Mouse (Mus musculus): ENCODE data around the gene Nrg4. TPM values are rescaled to one million over a fixed set of nuclear protein-coding genes. Genes with fewer than 3 reads are reported as not detected.

Gene Nrg4
- polyA plus RNA-seq, 1 experiment from 2014 or later, result 0.93 TPM

GRCm38 (mm10) chr9:55325564-55326514, 805 bp downstream of the Nrg4 start:
- H3K27ac ChIP-seq (ENCODE audit: low read length), result no peak overlapping the region
- WGBS, result 14% methylated on average over 18 of the region's 18 CpGs
- H3K4me2 ChIP-seq (ENCODE audit: low read depth, low read length), result peak overlapping the region; percentile 96
- H3K9me3 ChIP-seq (ENCODE audit: control insufficient read depth, low read length), result no peaks in the 10 kb centered on the region
- H3K27me3 ChIP-seq (ENCODE audit: control insufficient read depth, insufficient read depth, low read depth, low read length), result peaks cover 31% of the 10 kb centered on the region
- no peak for ATAC-seq (ENCODE audit: low read depth)
- peaks cover 5% of the 10 kb centered on the region for H3K4me1 ChIP-seq (replicated peaks; ENCODE audit: control insufficient read depth, insufficient read depth, low read length)
- no peaks in the 10 kb centered on the region for H3K36me3 ChIP-seq (ENCODE audit: control insufficient read depth, insufficient read depth, low read length)
- peak overlapping the region; percentile 79 for H3K9ac ChIP-seq (ENCODE audit: low read length)
- H3K4me3 ChIP-seq (ENCODE audit: low read length), result peak overlapping the region; percentile 77

DNA sequence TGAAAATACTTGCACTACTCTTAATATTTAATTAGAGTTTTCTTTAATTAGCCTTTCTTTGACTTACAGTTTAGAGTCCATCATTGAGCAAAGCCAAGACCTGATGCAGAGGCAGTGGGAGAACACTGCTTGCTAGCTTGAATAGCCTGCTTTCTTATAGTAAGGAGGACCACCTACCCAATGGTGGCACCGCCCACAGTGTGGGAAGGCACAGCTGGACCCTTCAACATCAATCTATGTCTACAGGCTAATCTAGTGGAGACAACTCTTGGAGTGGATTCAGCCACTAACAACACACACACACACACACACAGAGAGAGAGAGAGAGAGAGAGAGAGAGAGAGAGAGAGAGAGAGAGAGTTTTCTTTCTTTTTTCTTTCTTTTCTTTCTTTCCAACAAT, 1.6 kb downstream of the Nrg4 start:
- Histone ChIP-seq H3K27ac (ENCODE audit: low read length) (no peak overlapping the region), H3K4me2 (ENCODE audit: low read depth, low read length) (no peak overlapping the region), H3K27me3 (ENCODE audit: control insufficient read depth, insufficient read depth, low read depth, low read length) (peaks cover 31% of the 10 kb centered on the region), H3K9ac (ENCODE audit: low read length) (no peak overlapping the region), H3K9me3 (ENCODE audit: control insufficient read depth, low read length) (no peaks in the 10 kb centered on the region), H3K36me3 (ENCODE audit: control insufficient read depth, insufficient read depth, low read length) (no peaks in the 10 kb centered on the region), H3K4me3 (ENCODE audit: low read length) (no peak overlapping the region), H3K4me1 (replicated peaks; ENCODE audit: control insufficient read depth, insufficient read depth, low read length) (peaks cover 5% of the 10 kb centered on the region)
- 19% methylated on average over 1 of the region's 1 CpGs for WGBS
- ATAC-seq (ENCODE audit: low read depth), result no peak

- H3K4me3 ChIP-seq (ENCODE audit: low read length), result no peak overlapping the region
- no peak for ATAC-seq (ENCODE audit: low read depth)
- H3K27ac ChIP-seq (ENCODE audit: low read length), result no peak overlapping the region
- H3K9ac ChIP-seq (ENCODE audit: low read length), result no peak overlapping the region
- H3K4me1 ChIP-seq (replicated peaks; ENCODE audit: control insufficient read depth, insufficient read depth, low read length), result peaks cover 5% of the 10 kb centered on the region
- no peak overlapping the region for H3K4me2 ChIP-seq (ENCODE audit: low read depth, low read length)
- H3K27me3 ChIP-seq (ENCODE audit: control insufficient read depth, insufficient read depth, low read depth, low read length), result peaks cover 31% of the 10 kb centered on the region
- no peaks in the 10 kb centered on the region for H3K9me3 ChIP-seq (ENCODE audit: control insufficient read depth, low read length)
- H3K36me3 ChIP-seq (ENCODE audit: control insufficient read depth, insufficient read depth, low read length), result no peaks in the 10 kb centered on the region
- 52% methylated on average over 10 of the region's 10 CpGs for WGBS
Measured at GRCm38 (mm10) chr9:55324516-55324915, 2.1 kb downstream of the Nrg4 start.

DNA sequence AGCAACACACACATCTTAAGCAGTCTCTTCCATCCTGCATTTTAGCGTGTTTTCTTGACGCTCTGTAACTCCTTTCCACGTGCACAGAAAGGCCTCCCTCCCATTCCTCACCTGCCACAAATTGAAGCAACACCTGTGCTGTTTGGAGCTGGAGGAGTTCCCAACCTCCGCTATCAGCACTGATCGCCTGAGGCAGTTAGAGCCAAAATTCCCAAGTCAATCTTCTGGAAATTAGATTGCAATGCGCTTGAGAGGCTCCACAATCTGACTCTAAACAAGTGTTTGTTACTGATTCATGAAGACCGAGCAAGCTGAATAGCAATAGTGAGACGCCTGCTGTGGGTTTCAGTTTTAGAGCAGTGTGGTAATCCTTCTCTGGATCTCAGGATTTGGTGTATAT, 2.6 kb downstream of the Nrg4 start:
- Histone ChIP-seq H3K4me2 (ENCODE audit: low read depth, low read length) (no peak overlapping the region), H3K4me1 (replicated peaks; ENCODE audit: control insufficient read depth, insufficient read depth, low read length) (peaks cover 5% of the 10 kb centered on the region), H3K4me3 (ENCODE audit: low read length) (no peak overlapping the region), H3K36me3 (ENCODE audit: control insufficient read depth, insufficient read depth, low read length) (no peaks in the 10 kb centered on the region), H3K27ac (ENCODE audit: low read length) (no peak overlapping the region), H3K27me3 (ENCODE audit: control insufficient read depth, insufficient read depth, low read depth, low read length) (peaks cover 31% of the 10 kb centered on the region), H3K9ac (ENCODE audit: low read length) (no peak overlapping the region), H3K9me3 (ENCODE audit: control insufficient read depth, low read length) (no peaks in the 10 kb centered on the region)
- 46% methylated on average over 8 of the region's 8 CpGs for WGBS
- ATAC-seq (ENCODE audit: low read depth), result no peak

DNA sequence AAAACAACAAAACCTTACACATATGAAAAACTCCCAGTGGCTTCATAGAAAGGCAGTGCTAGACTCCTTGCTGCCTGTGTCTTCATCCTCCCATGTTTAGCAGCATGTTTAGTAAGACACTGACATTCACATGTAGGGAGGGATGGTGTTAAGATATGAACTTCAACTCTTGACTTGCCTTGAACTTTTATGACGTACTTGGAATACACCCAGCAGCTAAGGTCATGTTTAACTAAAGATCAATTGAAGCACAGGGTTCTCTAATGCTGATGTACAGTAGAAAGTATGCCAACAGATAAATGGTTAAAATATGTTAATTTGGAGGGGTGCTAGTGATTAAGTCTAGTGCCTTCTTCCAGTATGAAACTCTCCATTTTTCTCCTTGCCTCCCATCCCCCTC, 4.0 kb downstream of the Nrg4 start:
- no peak overlapping the region for H3K9ac ChIP-seq (ENCODE audit: low read length)
- H3K4me3 ChIP-seq (ENCODE audit: low read length), result no peak overlapping the region
- H3K27ac ChIP-seq (ENCODE audit: low read length), result no peak overlapping the region
- H3K9me3 ChIP-seq (ENCODE audit: control insufficient read depth, low read length), result no peaks in the 10 kb centered on the region
- WGBS, result 50% methylated on average over 1 of the region's 1 CpGs
- peaks cover 5% of the 10 kb centered on the region for H3K4me1 ChIP-seq (replicated peaks; ENCODE audit: control insufficient read depth, insufficient read depth, low read length)
- H3K36me3 ChIP-seq (ENCODE audit: control insufficient read depth, insufficient read depth, low read length), result no peaks in the 10 kb centered on the region
- H3K27me3 ChIP-seq (ENCODE audit: control insufficient read depth, insufficient read depth, low read depth, low read length), result peaks cover 18% of the 10 kb centered on the region
- H3K4me2 ChIP-seq (ENCODE audit: low read depth, low read length), result no peak overlapping the region
- no peak for ATAC-seq (ENCODE audit: low read depth)

DNA sequence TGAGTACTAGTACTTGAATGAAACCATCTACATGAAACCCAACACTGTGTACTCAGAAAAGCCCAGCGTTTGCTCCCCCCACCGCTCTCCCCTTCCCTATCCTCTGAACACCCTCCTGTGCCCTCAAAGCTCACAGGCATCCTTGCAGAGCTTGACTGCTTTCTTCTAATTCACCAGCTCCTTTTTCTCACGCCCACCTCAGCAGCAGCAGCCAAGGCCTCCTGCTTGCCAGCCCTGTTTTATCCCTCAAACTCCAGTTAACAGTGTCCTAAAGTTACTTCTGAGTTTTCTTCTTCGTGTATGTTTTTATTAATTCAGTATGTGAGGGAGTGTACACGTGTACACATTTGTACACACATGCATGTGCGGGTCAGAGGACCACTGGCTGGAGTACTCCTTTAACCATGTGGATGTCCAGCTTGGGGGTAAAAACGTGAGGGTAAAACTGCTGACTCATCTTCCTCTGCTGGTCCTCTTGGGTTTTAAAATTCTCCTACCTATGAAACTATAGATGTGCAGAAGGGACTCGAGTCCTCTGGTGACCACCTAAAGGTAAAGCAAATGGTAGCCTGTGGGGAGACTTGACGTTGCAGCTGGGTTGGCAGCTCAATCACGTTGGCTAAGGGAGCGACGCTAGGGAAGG, 12.9 kb downstream of the Nrg4 start:
- no peak overlapping the region for H3K9ac ChIP-seq (ENCODE audit: low read length)
- H3K4me1 ChIP-seq (replicated peaks; ENCODE audit: control insufficient read depth, insufficient read depth, low read length), result no peaks in the 10 kb centered on the region
- no peak overlapping the region for H3K4me3 ChIP-seq (ENCODE audit: low read length)
- ATAC-seq (ENCODE audit: low read depth), result no peak
- H3K4me2 ChIP-seq (ENCODE audit: low read depth, low read length), result no peak overlapping the region
- no peaks in the 10 kb centered on the region for H3K27me3 ChIP-seq (ENCODE audit: control insufficient read depth, insufficient read depth, low read depth, low read length)
- H3K36me3 ChIP-seq (ENCODE audit: control insufficient read depth, insufficient read depth, low read length), result no peaks in the 10 kb centered on the region
- no peak overlapping the region for H3K27ac ChIP-seq (ENCODE audit: low read length)
- no peaks in the 10 kb centered on the region for H3K9me3 ChIP-seq (ENCODE audit: control insufficient read depth, low read length)
- WGBS, result 55% methylated on average over 12 of the region's 12 CpGs

GRCm38 (mm10) chr9:55311560-55311959, 15.1 kb downstream of the Nrg4 start:
- no peaks in the 10 kb centered on the region for H3K27me3 ChIP-seq (ENCODE audit: control insufficient read depth, insufficient read depth, low read depth, low read length)
- ATAC-seq (ENCODE audit: low read depth), result 0 out of 2 replicates have a peak, but pooled peaks have one; percentile 56
- no peaks in the 10 kb centered on the region for H3K4me1 ChIP-seq (replicated peaks; ENCODE audit: control insufficient read depth, insufficient read depth, low read length)
- WGBS, result 9% methylated on average over 5 of the region's 5 CpGs
- no peak overlapping the region for H3K4me2 ChIP-seq (ENCODE audit: low read depth, low read length)
- no peaks in the 10 kb centered on the region for H3K9me3 ChIP-seq (ENCODE audit: control insufficient read depth, low read length)
- no peak overlapping the region for H3K27ac ChIP-seq (ENCODE audit: low read length)
- H3K9ac ChIP-seq (ENCODE audit: low read length), result no peak overlapping the region
- H3K4me3 ChIP-seq (ENCODE audit: low read length), result no peak overlapping the region
- no peaks in the 10 kb centered on the region for H3K36me3 ChIP-seq (ENCODE audit: control insufficient read depth, insufficient read depth, low read length)

GRCm38 (mm10) chr9:55308455-55308854, 18.2 kb downstream of the Nrg4 start:
- no peak overlapping the region for H3K4me3 ChIP-seq (ENCODE audit: low read length)
- 74% methylated on average over 5 of the region's 5 CpGs for WGBS
- H3K36me3 ChIP-seq (ENCODE audit: control insufficient read depth, insufficient read depth, low read length), result no peaks in the 10 kb centered on the region
- no peak overlapping the region for H3K9ac ChIP-seq (ENCODE audit: low read length)
- no peaks in the 10 kb centered on the region for H3K9me3 ChIP-seq (ENCODE audit: control insufficient read depth, low read length)
- H3K4me1 ChIP-seq (replicated peaks; ENCODE audit: control insufficient read depth, insufficient read depth, low read length), result no peaks in the 10 kb centered on the region
- ATAC-seq (ENCODE audit: low read depth), result no peak
- no peak overlapping the region for H3K4me2 ChIP-seq (ENCODE audit: low read depth, low read length)
- H3K27me3 ChIP-seq (ENCODE audit: control insufficient read depth, insufficient read depth, low read depth, low read length), result no peaks in the 10 kb centered on the region
- H3K27ac ChIP-seq (ENCODE audit: low read length), result no peak overlapping the region

DNA sequence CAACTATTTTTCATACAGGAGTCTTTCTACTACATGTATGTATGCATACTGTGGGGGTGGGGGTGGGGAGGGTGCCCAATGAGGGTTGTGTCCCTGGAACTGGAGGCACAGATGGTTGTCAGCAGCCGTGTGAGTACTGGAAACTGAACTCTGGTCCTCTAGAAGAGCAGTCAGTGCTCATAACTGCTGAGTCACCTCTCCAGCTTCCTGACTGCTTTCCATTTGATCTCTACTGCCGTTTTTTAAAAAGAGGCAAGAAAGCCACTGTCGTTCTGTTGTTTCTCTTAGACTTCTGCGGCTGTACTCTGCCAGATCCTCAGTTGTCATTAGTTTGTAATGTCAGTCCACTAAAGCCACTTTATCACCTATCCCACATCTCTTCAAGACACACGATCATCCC, 19.1 kb downstream of the Nrg4 start:
- ATAC-seq (ENCODE audit: low read depth), result no peak
- Histone ChIP-seq H3K27me3 (ENCODE audit: control insufficient read depth, insufficient read depth, low read depth, low read length) (no peaks in the 10 kb centered on the region), H3K4me2 (ENCODE audit: low read depth, low read length) (no peak overlapping the region), H3K4me1 (replicated peaks; ENCODE audit: control insufficient read depth, insufficient read depth, low read length) (no peaks in the 10 kb centered on the region), H3K27ac (ENCODE audit: low read length) (no peak overlapping the region), H3K4me3 (ENCODE audit: low read length) (no peak overlapping the region), H3K36me3 (ENCODE audit: control insufficient read depth, insufficient read depth, low read length) (no peaks in the 10 kb centered on the region), H3K9me3 (ENCODE audit: control insufficient read depth, low read length) (no peaks in the 10 kb centered on the region), H3K9ac (ENCODE audit: low read length) (no peak overlapping the region)
- WGBS, result 50% methylated on average over 5 of the region's 5 CpGs
